Mouse (Mus musculus): ENCODE measurements around the gene Dbnl.

DNA sequence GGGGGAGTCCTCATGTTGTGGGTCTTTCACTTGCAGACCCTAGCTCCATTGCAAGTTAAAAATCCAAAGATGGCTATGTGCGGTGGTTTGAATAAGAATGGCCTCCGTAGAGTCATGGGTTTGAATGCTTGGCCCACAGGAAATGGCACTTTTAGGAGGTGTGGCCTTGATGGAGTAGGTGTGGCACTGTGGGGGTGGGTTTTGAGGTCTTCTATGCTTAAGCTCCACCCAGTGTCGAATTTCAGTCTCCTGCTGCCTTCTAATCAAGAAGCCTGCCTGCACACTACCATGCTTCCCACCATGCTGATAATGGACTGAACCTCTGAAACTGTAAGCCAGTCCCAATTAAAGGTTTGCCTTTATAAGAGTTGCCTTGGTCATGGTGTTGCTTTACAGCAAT lies 54.8 kb downstream of the Dbnl start:
- TF ChIP-seq USF1 (IDR thresholded peaks at IDR 0.05; ENCODE audit: low read depth) (no peak), POLR2A (IDR thresholded peaks at IDR 0.05; ENCODE audit: insufficient read length, low read depth) (no peak), E2F4 (IDR thresholded peaks at IDR 0.05; ENCODE audit: insufficient read depth) (no peak), REST (IDR thresholded peaks at IDR 0.05; ENCODE audit: insufficient read depth, insufficient read length) (no peak), TCF12 (IDR thresholded peaks at IDR 0.05; ENCODE audit: insufficient read depth, poor library complexity, severe bottlenecking) (no peak), CEBPB (IDR thresholded peaks at IDR 0.05; ENCODE audit: insufficient read depth, poor library complexity, severe bottlenecking) (no peak), MAX (IDR thresholded peaks at IDR 0.05; ENCODE audit: low read depth) (no peak), MYOD1 (IDR thresholded peaks at IDR 0.05; ENCODE audit: control insufficient read depth in 1 of 3, insufficient read length in 2 of 3, low read depth in 2 of 3) (no peak)

All from myocyte (in vitro differentiated cells).